Comparison of ENCODE assay signal across 25 mouse cellular contexts in the genomic region with DNA sequence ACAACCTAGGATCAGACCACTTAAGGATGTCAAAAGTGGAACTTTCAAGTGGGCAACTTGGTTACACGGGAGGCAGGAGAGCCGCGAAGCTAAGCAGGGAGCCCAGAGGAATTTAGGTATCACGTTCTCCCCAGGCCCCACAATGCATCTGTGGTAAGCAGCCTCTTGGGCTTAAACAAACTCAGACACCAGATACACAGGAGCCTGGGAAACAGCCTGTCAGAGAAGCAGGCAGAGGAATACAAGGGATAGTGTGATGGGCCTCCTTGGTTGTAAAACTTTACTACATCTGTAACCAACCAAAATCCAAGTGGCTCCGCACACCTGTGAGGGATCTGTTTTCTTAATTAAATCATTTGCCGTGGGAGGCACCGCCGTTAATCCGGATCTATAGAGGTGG.
"Had no signal": no experiment of that assay in that cellular context is flagged by ENCODE, and none has a peak within 500 bp of the region (broad histone marks: within the 10 kb centered on the region; RNA-seq: fewer than 3 reads in every experiment).

No protein-coding gene starts in this region.

- H3K27ac ChIP-seq: gastrocnemius, adult 2 months; heart, adult 2 months; heart, embryonic 13.5 days; heart, embryonic 15.5 days; hindbrain, embryonic 13.5 days; hindbrain, embryonic 15.5 days; hindbrain, postnatal 0 days; limb, embryonic 15.5 days; liver, embryonic 12.5 days; liver, embryonic 14.5 days had no signal

- DNase-seq: gastrocnemius, adult 2 months; gastrocnemius, postnatal 10 days; gastrocnemius, postnatal 36 days; heart, adult 11 months; heart, adult 2 months; heart, postnatal 14 days; heart, postnatal 36 days; kidney, adult 11 months; kidney, adult 2 months; kidney, adult 9 months; kidney, postnatal 10 days; kidney, postnatal 36 days; layer of hippocampus, adult 9-11 months; layer of hippocampus, postnatal 36 days; left cerebral cortex, postnatal 4 days had no signal

- H3K9me3 ChIP-seq: heart, embryonic 13.5 days; heart, embryonic 15.5 days; hindbrain, embryonic 13.5 days; hindbrain, embryonic 15.5 days; limb, embryonic 15.5 days; liver, embryonic 12.5 days had no signal

- H3K9ac ChIP-seq: heart, embryonic 13.5 days; heart, embryonic 15.5 days; hindbrain, embryonic 13.5 days; hindbrain, embryonic 15.5 days; limb, embryonic 15.5 days; liver, embryonic 12.5 days; liver, embryonic 14.5 days had no signal

- ATAC-seq: hindbrain, postnatal 0 days; intestine, embryonic 16.5 days; liver, embryonic 12.5 days had no signal

- H3K27me3 ChIP-seq: heart, embryonic 13.5 days; heart, embryonic 15.5 days; hindbrain, embryonic 13.5 days; hindbrain, embryonic 15.5 days; limb, embryonic 15.5 days; liver, embryonic 12.5 days had no signal

- H3K4me3 ChIP-seq: gastrocnemius, adult 2 months; heart, adult 2 months; heart, embryonic 13.5 days; heart, embryonic 15.5 days; hindbrain, embryonic 13.5 days; hindbrain, embryonic 15.5 days; limb, embryonic 15.5 days; liver, embryonic 12.5 days had no signal

- H3K4me1 ChIP-seq: heart, embryonic 13.5 days; liver, embryonic 12.5 days had no signal

- H3K4me2 ChIP-seq: heart, embryonic 11.5 days; heart, embryonic 13.5 days; heart, embryonic 15.5 days; hindbrain, embryonic 13.5 days; hindbrain, embryonic 15.5 days; limb, embryonic 15.5 days; liver, embryonic 12.5 days had no signal
